Mouse (Mus musculus) G1E (cell line): Measurements from ENCODE around the gene Irf4.

Source experiments
- CTCF ChIP-seq: IDR thresholded peaks from 2 replicates; pipeline ENCODE4 v1.5.1; 2012; ENCODE audit warnings: low read depth, low read length, inconsistent platforms, mixed read lengths
- GATA1 ChIP-seq: IDR thresholded peaks from 2 replicates; pipeline ENCODE4 v1.6.1; 2012; ENCODE audit warnings: borderline replicate concordance, low read length, inconsistent platforms, mixed read lengths
- GATA2 ChIP-seq: IDR thresholded peaks from 2 replicates; pipeline ENCODE4 v1.6.1; 2012; ENCODE audit warnings: low read depth, low read length, inconsistent platforms, borderline replicate concordance
- POLR2AphosphoS5 ChIP-seq: IDR thresholded peaks from 2 replicates; pipeline ENCODE4 v1.6.1; 2012; ENCODE audit warnings: low read depth, low read length, inconsistent platforms; ENCODE audit not compliant: insufficient replicate concordance
- TAL1 ChIP-seq: conservative IDR thresholded peaks from 2 replicates; pipeline ENCODE4 v1.6.1; 2012; ENCODE audit warnings: low read depth, low read length, inconsistent platforms, mixed read lengths

- TF ChIP-seq CTCF, result no peak
- TF ChIP-seq GATA1, result no peak
- no peak for TF ChIP-seq POLR2AphosphoS5
- no peak for TF ChIP-seq TAL1
- no peak for TF ChIP-seq GATA2
These were observed 33.4 kb downstream of the Irf4 start for GRCm38 (mm10) chr13:30782419-30782818.
